ENCODE assay signal across 9 mouse cellular contexts in the genomic region with DNA sequence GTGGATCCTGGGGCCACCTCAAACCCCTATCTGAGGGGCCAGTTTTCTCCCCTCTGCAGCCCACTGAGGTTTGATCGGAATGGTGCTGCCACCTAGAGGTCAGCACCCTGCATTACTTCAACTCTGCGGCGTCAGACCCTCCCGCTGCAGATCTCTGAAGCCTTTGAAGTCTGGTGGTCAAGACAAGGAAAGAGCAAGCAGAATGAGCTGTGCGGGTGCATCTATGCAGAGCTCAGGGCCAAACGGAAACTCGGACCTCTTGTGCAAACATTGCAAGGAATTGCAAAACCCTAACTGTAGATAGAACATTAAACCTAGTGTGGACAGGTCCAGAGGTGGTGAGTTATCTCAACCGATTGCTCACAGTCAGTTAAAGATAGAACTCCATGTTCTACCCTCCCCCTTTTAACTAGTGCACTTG. TPM values are rescaled to one million over a fixed set of nuclear protein-coding genes. Genes with fewer than 3 reads are reported as not detected.
DNase-seq lines count a peak whose midpoint lies in the region; ATAC-seq and TF ChIP-seq lines count a peak whose summit lies in the region.
"Had no signal": no experiment of that assay in that cellular context is flagged by ENCODE, and none has a peak within 500 bp of the region (broad histone marks: within the 10 kb centered on the region; RNA-seq: fewer than 3 reads in every experiment).

No protein-coding gene starts in this region.

- TF ChIP-seq EP300 in MEL (IDR thresholded peaks at IDR 0.05; ENCODE audit: low read depth in 1 of 2, low read length in 2 of 2) = no peak

- ATAC-seq in neural tube, embryonic 11.5 days (ENCODE audit: insufficient read depth, low FRiP score, low TSS enrichment) = no peak

- peaks cover 0 to 10% of the 10 kb centered on the region in 2 experiments; a peak in 2 of 4 replicates for H3K36me3 ChIP-seq in MEL (ENCODE audit: control insufficient read depth in 1 of 2, insufficient read depth in 2 of 2, low read length in 2 of 2)
- H3K36me3 ChIP-seq in liver, adult 2 months (ENCODE audit: control insufficient read depth, insufficient read depth, low read length) = no peaks in the 10 kb centered on the region
- H3K36me3 ChIP-seq in neural tube, embryonic 11.5 days (ENCODE audit: control insufficient read depth, insufficient read depth, low read length) = no peaks in the 10 kb centered on the region

- H3K79me2 ChIP-seq in MEL (ENCODE audit: control insufficient read depth, insufficient read depth, low read length, poor library complexity) = no peaks in the 10 kb centered on the region
- no peaks in the 10 kb centered on the region for H3K79me2 ChIP-seq in liver, adult 2 months (ENCODE audit: control insufficient read depth, insufficient read depth, low read length)

- 1% methylated on average over 8 of the region's 8 CpGs for WGBS in liver, adult 2 months
- 16% methylated on average over 8 of the region's 8 CpGs for WGBS in neural tube, embryonic 11.5 days

- no peak overlapping the region for H3K4me2 ChIP-seq in neural tube, embryonic 11.5 days (ENCODE audit: low read depth)

- TF ChIP-seq RAD21 in MEL (IDR thresholded peaks at IDR 0.05; ENCODE audit: low read depth, low read length) = peak; percentile 79

- no peak overlapping the region for H3K9ac ChIP-seq in MEL (ENCODE audit: control insufficient read depth, low read depth, low read length, poor library complexity, severe bottlenecking)
- no peak overlapping the region for H3K9ac ChIP-seq in liver, adult 2 months (ENCODE audit: low read depth, low read length)
- H3K9ac ChIP-seq in neural tube, embryonic 11.5 days (ENCODE audit: low read length) = no peak overlapping the region

- peaks cover 8 to 10% of the 10 kb centered on the region in 2 experiments; a peak in 3 of 4 replicates for H3K4me1 ChIP-seq in MEL (ENCODE audit: control insufficient read depth in 1 of 2, insufficient read depth in 2 of 2, low read length in 2 of 2)
- peaks cover 11% of the 10 kb centered on the region for H3K4me1 ChIP-seq in liver, adult 2 months (ENCODE audit: control insufficient read depth, insufficient read depth, low read length)
- H3K4me1 ChIP-seq in neural tube, embryonic 11.5 days (ENCODE audit: control insufficient read depth, insufficient read depth, low read length) = no peaks in the 10 kb centered on the region

- DNase-seq in left cerebral cortex, adult 18-20 months (ENCODE audit: low spot score in 2 of 2) = peak; percentile 23 to 48
- DNase-seq in left cerebral cortex, adult 9 months (ENCODE audit: low spot score in 2 of 2) = no peak
- DNase-seq in MEL (ENCODE audit: low read depth, low spot score) = peak; percentile 54
- peak; percentile 47 for DNase-seq in c-Kit-positive CD71-negative TER-119-negative erythroid progenitor cells, embryonic 14.5 days (ENCODE audit: low read depth)
- peak; percentile 18 to 23 for DNase-seq in heart, adult 9 months (ENCODE audit: low spot score in 2 of 2)
- DNase-seq in liver, adult 2 months (ENCODE audit: extremely low read depth, low read depth, low spot score) = peak; percentile 96
- DNase-seq in neural tube, embryonic 11.5 days (ENCODE audit: low spot score) = peak; percentile 64
- DNase-seq in yolk sac, embryonic 10.5 days (ENCODE audit: low spot score) = peak; percentile 85

- no peak for TF ChIP-seq POLR2A in MEL (IDR thresholded peaks at IDR 0.05; ENCODE audit: control insufficient read depth in 1 of 2, insufficient read depth in 1 of 2, low read depth in 1 of 2, low read length in 2 of 2, poor library complexity in 1 of 2)
- TF ChIP-seq POLR2A in liver, adult 2 months (IDR thresholded peaks at IDR 0.05; ENCODE audit: extremely low read depth, insufficient read depth, low read length) = no peak

- peak; percentile 75 to 93 (median 90) for TF ChIP-seq CTCF in MEL (IDR thresholded peaks at IDR 0.05 in 2 of 3, conservative IDR thresholded peaks at IDR 0.05 in 1 of 3; ENCODE audit: control insufficient read depth in 1 of 3, insufficient read depth in 1 of 3, low read depth in 2 of 3, low read length in 3 of 3, poor library complexity in 1 of 3, severe bottlenecking in 1 of 3)
- TF ChIP-seq CTCF in liver, adult 2 months (IDR thresholded peaks at IDR 0.05; ENCODE audit: low read depth, low read length) = peak; percentile 81

- no peaks in the 10 kb centered on the region for H3K9me3 ChIP-seq in MEL (replicated peaks; ENCODE audit: insufficient read depth, low read length)
- no peaks in the 10 kb centered on the region for H3K9me3 ChIP-seq in neural tube, embryonic 11.5 days (ENCODE audit: control insufficient read depth, low read length)

- H3K27me3 ChIP-seq in MEL (ENCODE audit: control insufficient read depth in 1 of 2, insufficient read depth in 2 of 2, low read length in 2 of 2) = no peaks in the 10 kb centered on the region
- no peaks in the 10 kb centered on the region for H3K27me3 ChIP-seq in liver, adult 2 months (ENCODE audit: control insufficient read depth, insufficient read depth, low read length)
- no peaks in the 10 kb centered on the region for H3K27me3 ChIP-seq in neural tube, embryonic 11.5 days (ENCODE audit: control insufficient read depth, insufficient read depth, low read length)

- H3K4me3 ChIP-seq in MEL (ENCODE audit: control insufficient read depth in 1 of 2, insufficient read depth in 1 of 2, low read depth in 2 of 2, low read length in 2 of 2) = peak overlapping the region in 1 of 2 experiments; percentile 4; a peak in 1 of 4 replicates
- H3K4me3 ChIP-seq in liver, adult 2 months (ENCODE audit: insufficient read depth, low read depth, low read length) = no peak overlapping the region
- H3K4me3 ChIP-seq in neural tube, embryonic 11.5 days (ENCODE audit: low read depth, low read length) = no peak overlapping the region
- H3K4me3 ChIP-seq: megakaryocyte, embryonic 14.5 days had no signal

- H3K27ac ChIP-seq in MEL (ENCODE audit: control insufficient read depth, low read depth, low read length) = no peak overlapping the region
- peak overlapping the region; percentile 3; the same call in 1 of the 2 replicates for H3K27ac ChIP-seq in liver, adult 2 months (replicated peaks; ENCODE audit: insufficient read depth, low read depth, low read length)
- H3K27ac ChIP-seq in neural tube, embryonic 11.5 days (ENCODE audit: low read depth, low read length) = no peak overlapping the region

TF ChIP-seq in MEL, 35 proteins besides CTCF, POLR2A, EP300 and RAD21:
- TF ChIP-seq ZKSCAN1 (IDR thresholded peaks at IDR 0.05; ENCODE audit: low read depth, low read length) (no peak), ZC3H11A (IDR thresholded peaks at IDR 0.05; ENCODE audit: low read depth, low read length) (peak; percentile 74), GATA1 (IDR thresholded peaks at IDR 0.05; ENCODE audit: low read depth, low read length) (no peak), SMC3 (IDR thresholded peaks at IDR 0.05; ENCODE audit: low read depth, low read length) (peak; percentile 72), MAZ (IDR thresholded peaks at IDR 0.05; ENCODE audit: low read depth, low read length) (peak; percentile 32; the same call in 1 of the 2 replicates)
TF ChIP-seq in MEL: peak in this region for 3.

RNA-seq across cellular contexts. Expression of a gene that starts 26.8 kb away (rescaled TPM):
- not detected for total RNA-seq in left cerebral cortex, adult 18-20 months (2021)
- 4.1 and 4.7 TPM in 2 replicates for total RNA-seq in MEL (2012; rRNA removed)
- polyA plus RNA-seq in MEL (2012; ENCODE audit: insufficient read depth in 1 of 2, insufficient read length in 2 of 2, low read depth in 1 of 2, low replicate concordance in 2 of 2, missing spikeins in 1 of 2) = 1 to 10 TPM in 1 of 2 experiments, not detected in 1; 4.3 TPM
- total RNA-seq in liver, adult 2 months (2014; rRNA removed) = not detected in 2 replicates
- polyA plus RNA-seq in liver, adult 2 months (2012; rRNA removed) = not detected in 2 replicates
- not detected in 2 replicates for polyA plus RNA-seq in neural tube, embryonic 11.5 days (2014; fragmentation: Nextera tagmentation; extraction: Ambion mirVana)

RNA-seq across cellular contexts. Expression of a gene that starts 36.8 kb away (rescaled TPM):
- 10 to 100 TPM; 31.6 to 33.8 TPM for total RNA-seq in left cerebral cortex, adult 18-20 months (2021)
- 34.8 and 36.3 TPM in 2 replicates for total RNA-seq in MEL (2012; rRNA removed)
- 10 to 100 TPM in 1 of 2 experiments, not detected in 1; 29.5 TPM for polyA plus RNA-seq in MEL (2012; ENCODE audit: insufficient read depth in 1 of 2, insufficient read length in 2 of 2, low read depth in 1 of 2, low replicate concordance in 2 of 2, missing spikeins in 1 of 2)
- total RNA-seq in liver, adult 2 months (2014; rRNA removed) = 303 and 343 TPM in 2 replicates
- polyA plus RNA-seq in liver, adult 2 months (2012; rRNA removed) = 621 and 686 TPM in 2 replicates
- 7.5 and 7.8 TPM in 2 replicates for polyA plus RNA-seq in neural tube, embryonic 11.5 days (2014; fragmentation: Nextera tagmentation; extraction: Ambion mirVana)

RNA-seq across cellular contexts. Expression of a gene that starts 37.3 kb away (rescaled TPM):
- 10 to 100 TPM; 28.4 to 33.0 TPM for total RNA-seq in left cerebral cortex, adult 18-20 months (2021)
- 38.6 and 38.7 TPM in 2 replicates for total RNA-seq in MEL (2012; rRNA removed)
- 10 to 100 TPM in 1 of 2 experiments, not detected in 1; 86.7 TPM for polyA plus RNA-seq in MEL (2012; ENCODE audit: insufficient read depth in 1 of 2, insufficient read length in 2 of 2, low read depth in 1 of 2, low replicate concordance in 2 of 2, missing spikeins in 1 of 2)
- total RNA-seq in liver, adult 2 months (2014; rRNA removed) = 86.0 and 106 TPM in 2 replicates
- polyA plus RNA-seq in liver, adult 2 months (2012; rRNA removed) = 377 and 408 TPM in 2 replicates
- 1.9 and 2.5 TPM in 2 replicates for polyA plus RNA-seq in neural tube, embryonic 11.5 days (2014; fragmentation: Nextera tagmentation; extraction: Ambion mirVana)

RNA-seq across cellular contexts. Expression of a gene that starts 43.4 kb away (rescaled TPM):
- under 1 TPM; 0.66 to 1.00 TPM for total RNA-seq in left cerebral cortex, adult 18-20 months (2021)
- 2.4 and 3.2 TPM in 2 replicates for total RNA-seq in MEL (2012; rRNA removed)
- polyA plus RNA-seq in MEL (2012; ENCODE audit: insufficient read depth in 1 of 2, insufficient read length in 2 of 2, low read depth in 1 of 2, low replicate concordance in 2 of 2, missing spikeins in 1 of 2) = 10 to 100 TPM in 1 of 2 experiments, not detected in 1; 10.1 TPM
- total RNA-seq in liver, adult 2 months (2014; rRNA removed) = 1.8 and 3.2 TPM in 2 replicates
- polyA plus RNA-seq in liver, adult 2 months (2012; rRNA removed) = 2.1 and 3.6 TPM in 2 replicates
- polyA plus RNA-seq in neural tube, embryonic 11.5 days (2014; fragmentation: Nextera tagmentation; extraction: Ambion mirVana) = 1.8 and 5.4 TPM in 2 replicates

RNA-seq across cellular contexts. Expression of a gene that starts 59.4 kb away (rescaled TPM):
- 100 to 1,000 TPM; 313 to 338 TPM for total RNA-seq in left cerebral cortex, adult 18-20 months (2021)
- not detected in 2 replicates for total RNA-seq in MEL (2012; rRNA removed)
- not detected for polyA plus RNA-seq in MEL (2012; ENCODE audit: insufficient read depth in 1 of 2, insufficient read length in 2 of 2, low read depth in 1 of 2, low replicate concordance in 2 of 2, missing spikeins in 1 of 2)
- 1.2 and 2.6 TPM in 2 replicates for total RNA-seq in liver, adult 2 months (2014; rRNA removed)
- 8.6 and 10.4 TPM in 2 replicates for polyA plus RNA-seq in liver, adult 2 months (2012; rRNA removed)
- polyA plus RNA-seq in neural tube, embryonic 11.5 days (2014; fragmentation: Nextera tagmentation; extraction: Ambion mirVana) = 74.6 and 78.1 TPM in 2 replicates

Comparison
In these comparisons a context has a peak if more than half of its experiments do, and no peak if none do; other contexts are left out.
1. DNase-seq: peak in left cerebral cortex, adult 18-20 months (2 of 2), MEL (single experiment), c-Kit-positive CD71-negative TER-119-negative erythroid progenitor cells, embryonic 14.5 days (single experiment), heart, adult 9 months (2 of 2), liver, adult 2 months (single experiment), neural tube, embryonic 11.5 days (single experiment) and yolk sac, embryonic 10.5 days (single experiment); none in left cerebral cortex, adult 9 months (0 of 2).